Comparison of ENCODE assay signal across 16 mouse cellular contexts in the genomic region with DNA sequence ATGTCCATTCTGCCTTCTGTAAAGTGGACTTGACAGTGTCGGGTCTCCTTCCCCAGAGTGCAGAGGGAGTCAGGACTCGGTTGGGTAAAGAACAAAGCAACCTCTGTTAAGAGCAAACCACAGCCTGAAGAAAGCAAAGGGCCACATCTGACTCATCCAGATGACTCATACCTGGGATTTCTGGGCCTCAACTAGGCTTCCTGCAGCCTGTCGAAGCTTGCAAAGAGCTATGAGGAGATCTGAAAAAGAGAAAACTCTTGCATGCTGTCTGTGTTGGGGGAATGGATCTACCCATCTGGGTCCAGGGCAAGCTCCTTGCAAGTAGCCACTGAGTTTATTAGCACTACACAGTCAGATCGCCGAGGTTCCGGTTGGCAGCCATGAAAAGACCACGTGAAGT.
A peak's percentile ranks its signal among the peaks of the same experiment; 100 is the strongest.
DNase-seq lines count a peak whose midpoint lies in the region; ATAC-seq and TF ChIP-seq lines count a peak whose summit lies in the region.
"Had no signal": no experiment of that assay in that cellular context is flagged by ENCODE, and none has a peak within 500 bp of the region (broad histone marks: within the 10 kb centered on the region; RNA-seq: fewer than 3 reads in every experiment).

No protein-coding gene starts in this region.

- H3K27ac ChIP-seq in hindbrain, embryonic 13.5 days, result no peak overlapping the region
- no peak overlapping the region for H3K27ac ChIP-seq in lung, postnatal 0 days (ENCODE audit: low read length)
- H3K27ac ChIP-seq: forebrain, embryonic 15.5 days; hindbrain, postnatal 0 days; limb, embryonic 12.5 days had no signal

- peak; percentile 94 for ATAC-seq in CD4-positive, CD25-positive, alpha-beta regulatory T cell, adult 4 months
- no peak for ATAC-seq in hindbrain, embryonic 13.5 days (ENCODE audit: low FRiP score)
- ATAC-seq in lung, postnatal 0 days, result no peak
- ATAC-seq: forebrain, embryonic 15.5 days; hindbrain, postnatal 0 days; liver, postnatal 0 days; midbrain, embryonic 16.5 days had no signal

- no peaks in the 10 kb centered on the region for H3K79me2 ChIP-seq in myocyte (ENCODE audit: control insufficient read depth, insufficient read depth)

- H3K4me1 ChIP-seq in hindbrain, embryonic 13.5 days (replicated peaks), result peaks cover 8% of the 10 kb centered on the region
- H3K4me1 ChIP-seq in lung, postnatal 0 days (ENCODE audit: insufficient read depth, low read depth, low read length), result peaks cover 7% of the 10 kb centered on the region; the same call in 1 of the 2 replicates

- peak; percentile 9 to 20 for DNase-seq in right cerebral cortex, adult 2 months (ENCODE audit: low spot score in 2 of 2)
- no peak for DNase-seq in right cerebral cortex, postnatal 4 days
- DNase-seq in c-Kit-positive CD71-negative TER-119-negative erythroid progenitor cells, embryonic 14.5 days (ENCODE audit: low read depth), result peak; percentile 12
- no peak for DNase-seq in lung, postnatal 25 days (ENCODE audit: low spot score)
- no peak for DNase-seq in lung, postnatal 0 days (ENCODE audit: low spot score)
- DNase-seq: cerebellum, adult 9-11 months; kidney, postnatal 36 days; layer of hippocampus, postnatal 36 days; liver, postnatal 0 days had no signal

- no peak overlapping the region for H3K9ac ChIP-seq in hindbrain, embryonic 13.5 days
- H3K9ac ChIP-seq in lung, postnatal 0 days (replicated peaks; ENCODE audit: low read depth), result no peak overlapping the region
- H3K9ac ChIP-seq: forebrain, embryonic 15.5 days; limb, embryonic 12.5 days; liver, postnatal 0 days had no signal

- TF ChIP-seq EP300 in lung, postnatal 0 days (IDR thresholded peaks at IDR 0.05), result no peak

- no peak overlapping the region for H3K4me3 ChIP-seq in myocyte
- no peak overlapping the region for H3K4me3 ChIP-seq in hindbrain, embryonic 13.5 days
- H3K4me3 ChIP-seq in lung, postnatal 0 days (ENCODE audit: low read depth, low read length), result no peak overlapping the region
- H3K4me3 ChIP-seq: forebrain, embryonic 15.5 days; limb, embryonic 12.5 days had no signal

- peak overlapping the region; percentile 77 for H3K4me2 ChIP-seq in myocyte (ENCODE audit: low read depth)
- no peak overlapping the region for H3K4me2 ChIP-seq in hindbrain, embryonic 13.5 days
- no peak overlapping the region for H3K4me2 ChIP-seq in lung, postnatal 0 days (replicated peaks; ENCODE audit: low read depth, low read length)
- H3K4me2 ChIP-seq: forebrain, embryonic 15.5 days; limb, embryonic 12.5 days had no signal

- no peaks in the 10 kb centered on the region for H3K27me3 ChIP-seq in myocyte (ENCODE audit: control insufficient read depth, insufficient read depth, insufficient read length)
- 0 out of 2 replicates have a peak, but pooled peaks cover 4% of the 10 kb centered on the region for H3K27me3 ChIP-seq in hindbrain, embryonic 13.5 days
- H3K27me3 ChIP-seq in lung, postnatal 0 days (replicated peaks; ENCODE audit: insufficient read depth, low read length), result no peaks in the 10 kb centered on the region
- H3K27me3 ChIP-seq: forebrain, embryonic 15.5 days; limb, embryonic 12.5 days had no signal

- no peak for TF ChIP-seq POLR2A in myocyte (IDR thresholded peaks at IDR 0.05; ENCODE audit: insufficient read length, low read depth)

- H3K9me3 ChIP-seq in hindbrain, embryonic 13.5 days, result no peaks in the 10 kb centered on the region
- no peaks in the 10 kb centered on the region for H3K9me3 ChIP-seq in lung, postnatal 0 days (ENCODE audit: low read length)
- H3K9me3 ChIP-seq: forebrain, embryonic 15.5 days; limb, embryonic 12.5 days had no signal

- 91% methylated on average over 7 of the region's 7 CpGs for WGBS in hindbrain, embryonic 13.5 days
- WGBS in lung, postnatal 0 days, result 65% methylated on average over 7 of the region's 7 CpGs

- no peak for TF ChIP-seq CTCF in lung, postnatal 0 days (IDR thresholded peaks at IDR 0.05)

- no peak overlapping the region for H3ac ChIP-seq in myocyte (ENCODE audit: control insufficient read depth, insufficient read length)

- no peaks in the 10 kb centered on the region for H3K36me3 ChIP-seq in myocyte (ENCODE audit: control insufficient read depth, insufficient read depth)
- no peaks in the 10 kb centered on the region for H3K36me3 ChIP-seq in hindbrain, embryonic 13.5 days
- no peaks in the 10 kb centered on the region for H3K36me3 ChIP-seq in lung, postnatal 0 days (ENCODE audit: insufficient read depth, low read length)
- H3K36me3 ChIP-seq: forebrain, embryonic 15.5 days; limb, embryonic 12.5 days had no signal

TF ChIP-seq in myocyte, 11 proteins besides CTCF, POLR2A, EP300 and RAD21:
- TF ChIP-seq SRF (IDR thresholded peaks at IDR 0.05; ENCODE audit: control insufficient read depth, insufficient read length, low read depth), result no peak
- no peak for TF ChIP-seq E2F4 (IDR thresholded peaks at IDR 0.05; ENCODE audit: insufficient read depth)
- no peak for TF ChIP-seq CEBPB (IDR thresholded peaks at IDR 0.05; ENCODE audit: insufficient read depth, poor library complexity, severe bottlenecking)
- TF ChIP-seq TCF3 (IDR thresholded peaks at IDR 0.05; ENCODE audit: insufficient read length, low read depth), result no peak
- TF ChIP-seq REST (IDR thresholded peaks at IDR 0.05; ENCODE audit: insufficient read depth, insufficient read length), result no peak
- no peak for TF ChIP-seq MYOD1 (IDR thresholded peaks at IDR 0.05; ENCODE audit: control insufficient read depth in 1 of 3, insufficient read length in 2 of 3, low read depth in 2 of 3)
- TF ChIP-seq TCF12 (IDR thresholded peaks at IDR 0.05; ENCODE audit: insufficient read depth, poor library complexity, severe bottlenecking), result no peak
- no peak for TF ChIP-seq MAX (IDR thresholded peaks at IDR 0.05; ENCODE audit: low read depth)
- TF ChIP-seq USF1 (IDR thresholded peaks at IDR 0.05; ENCODE audit: low read depth), result no peak

Comparison
In these comparisons a context has a peak if more than half of its experiments do, and no peak if none do; other contexts are left out.
1. DNase-seq: peak in right cerebral cortex, adult 2 months (2 of 2) and c-Kit-positive CD71-negative TER-119-negative erythroid progenitor cells, embryonic 14.5 days (single experiment); none in right cerebral cortex, postnatal 4 days (single experiment), lung, postnatal 25 days (single experiment) and lung, postnatal 0 days (single experiment).